Mouse (Mus musculus) myocyte (in vitro differentiated cells): ENCODE data around the gene Capzb.

Experiments used
- CEBPB ChIP-seq: IDR thresholded peaks from 2 replicates; pipeline ENCODE4 v1.6.1; 2011; ENCODE audit warnings: mild to moderate bottlenecking, moderate library complexity; ENCODE audit not compliant: poor library complexity, insufficient read depth, severe bottlenecking
- E2F4 ChIP-seq: IDR thresholded peaks from one replicate; pipeline ENCODE4 v1.6.1; 2011; ENCODE audit warnings: mild to moderate bottlenecking, control low read depth, moderate library complexity; ENCODE audit not compliant: insufficient read depth
- MAX ChIP-seq: IDR thresholded peaks from one replicate; pipeline ENCODE4 v1.6.1; 2011; ENCODE audit warnings: low read depth, mild to moderate bottlenecking, control low read depth
- MYOD1 ChIP-seq, 3 experiments: IDR thresholded peaks; one replicate each; pipeline ENCODE4 v1.6.1; 2011; ENCODE audit warnings: control low read depth in 2 of 3, low read depth in 2 of 3, mild to moderate bottlenecking in 2 of 3, moderate library complexity in 1 of 3; ENCODE audit not compliant: insufficient read length in 2 of 3, control insufficient read depth in 1 of 3
- POLR2A ChIP-seq: IDR thresholded peaks from one replicate; pipeline ENCODE4 v1.6.1; 2011; ENCODE audit warnings: low read depth, mild to moderate bottlenecking, control low read depth, moderate library complexity; ENCODE audit not compliant: insufficient read length
- POLR2AphosphoS2 ChIP-seq: IDR thresholded peaks from one replicate; pipeline ENCODE4 v1.6.1; 2011; ENCODE audit warnings: low read depth, control low read depth; ENCODE audit not compliant: insufficient read length
- REST ChIP-seq: IDR thresholded peaks from one replicate; pipeline ENCODE4 v1.6.1; 2011; ENCODE audit warnings: mild to moderate bottlenecking, control low read depth, moderate library complexity; ENCODE audit not compliant: insufficient read depth, insufficient read length
- SRF ChIP-seq: IDR thresholded peaks from one replicate; pipeline ENCODE4 v1.6.1; 2011; ENCODE audit warnings: low read depth; ENCODE audit not compliant: control insufficient read depth, insufficient read length
- TCF12 ChIP-seq: IDR thresholded peaks from one replicate; pipeline ENCODE4 v1.6.1; 2011; ENCODE audit warnings: mild to moderate bottlenecking, control low read depth; ENCODE audit not compliant: poor library complexity, insufficient read depth, severe bottlenecking
- TCF3 ChIP-seq: IDR thresholded peaks from one replicate; pipeline ENCODE4 v1.6.1; 2011; ENCODE audit warnings: low read depth, control low read depth; ENCODE audit not compliant: insufficient read length
- USF1 ChIP-seq: IDR thresholded peaks from one replicate; pipeline ENCODE4 v1.6.1; 2011; ENCODE audit warnings: low read depth, mild to moderate bottlenecking, control low read depth, moderate library complexity

DNA sequence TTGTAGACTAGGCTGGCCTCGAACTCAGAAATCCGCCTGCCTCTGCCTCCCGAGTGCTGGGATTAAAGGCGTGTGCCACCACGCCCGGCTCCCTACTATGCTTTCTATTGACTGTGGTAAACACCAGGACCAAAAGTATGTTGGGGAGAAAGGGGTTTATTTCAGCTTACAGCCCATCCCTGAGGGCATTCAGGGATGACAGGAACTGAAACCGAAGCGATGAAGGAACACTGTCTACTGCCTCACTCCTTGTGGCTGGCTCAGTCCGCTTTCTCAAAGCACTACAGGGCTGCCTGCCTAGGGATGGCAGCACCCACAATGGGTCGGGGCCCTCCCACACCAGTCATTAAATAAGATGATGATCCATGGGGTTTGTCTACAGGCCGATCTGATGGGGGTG is 14.3 kb upstream of the Capzb start:
- TF ChIP-seq MYOD1 (IDR thresholded peaks at IDR 0.05; ENCODE audit: control insufficient read depth in 1 of 3, insufficient read length in 2 of 3, low read depth in 2 of 3): no peak
- no peak for TF ChIP-seq USF1
- TF ChIP-seq MAX: no peak
- TF ChIP-seq POLR2A: no peak
- no peak for TF ChIP-seq TCF3
- no peak for TF ChIP-seq SRF
- no peak for TF ChIP-seq POLR2AphosphoS2
- TF ChIP-seq E2F4: no peak
- no peak for TF ChIP-seq CEBPB
- TF ChIP-seq TCF12: no peak
- TF ChIP-seq REST: no peak
